24 mouse cellular contexts compared by ENCODE assay signal in the genomic region with DNA sequence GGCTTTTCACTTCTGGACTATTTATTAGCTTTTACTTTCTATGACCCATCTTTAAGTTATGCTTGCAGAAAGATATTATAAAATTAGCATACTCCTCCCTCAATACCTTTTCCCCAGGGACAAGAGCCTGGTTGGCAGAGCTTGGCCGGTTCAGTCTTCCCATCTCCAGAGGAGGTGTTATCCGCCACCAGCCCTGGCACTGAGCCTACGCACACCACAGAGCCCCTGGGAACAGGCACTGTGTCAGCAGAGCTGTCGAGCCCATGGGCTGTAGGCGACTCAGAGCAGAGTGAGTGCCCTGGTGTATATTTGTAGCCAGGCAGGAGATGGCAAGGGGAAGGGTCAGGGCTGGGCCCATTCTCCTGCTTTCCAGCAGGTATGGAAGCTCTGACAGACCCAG. TPM values are rescaled to one million over a fixed set of nuclear protein-coding genes. Genes with fewer than 3 reads are reported as not detected.
DNase-seq lines count a peak whose midpoint lies in the region; ATAC-seq and TF ChIP-seq lines count a peak whose summit lies in the region.
"Had no signal": no experiment of that assay in that cellular context is flagged by ENCODE, and none has a peak within 500 bp of the region (broad histone marks: within the 10 kb centered on the region; RNA-seq: fewer than 3 reads in every experiment).

No protein-coding gene starts in this region.

- H3K9me3 ChIP-seq in embryonic facial prominence, embryonic 14.5 days (ENCODE audit: control insufficient read depth, low read length): no peaks in the 10 kb centered on the region
- H3K9me3 ChIP-seq in embryonic facial prominence, embryonic 10.5 days: no peaks in the 10 kb centered on the region
- no peaks in the 10 kb centered on the region for H3K9me3 ChIP-seq in midbrain, embryonic 15.5 days
- H3K9me3 ChIP-seq in midbrain, embryonic 14.5 days (ENCODE audit: control insufficient read depth, low read length): no peaks in the 10 kb centered on the region
- no peaks in the 10 kb centered on the region for H3K9me3 ChIP-seq in intestine, postnatal 0 days (ENCODE audit: control insufficient read depth)
- H3K9me3 ChIP-seq: embryonic facial prominence, embryonic 12.5 days; heart, embryonic 10.5 days; hindbrain, embryonic 12.5 days had no signal

- H3K9ac ChIP-seq in embryonic facial prominence, embryonic 14.5 days (ENCODE audit: low read depth, low read length): no peak overlapping the region
- no peak overlapping the region for H3K9ac ChIP-seq in midbrain, embryonic 15.5 days
- no peak overlapping the region for H3K9ac ChIP-seq in midbrain, embryonic 14.5 days (replicated peaks; ENCODE audit: low read length)
- no peak overlapping the region for H3K9ac ChIP-seq in intestine, postnatal 0 days (ENCODE audit: low read depth, low read length)
- H3K9ac ChIP-seq: embryonic facial prominence, embryonic 12.5 days; hindbrain, embryonic 12.5 days had no signal

- H3K4me2 ChIP-seq in embryonic facial prominence, embryonic 14.5 days (ENCODE audit: low read depth, low read length): no peak overlapping the region
- H3K4me2 ChIP-seq in midbrain, embryonic 15.5 days: no peak overlapping the region
- no peak overlapping the region for H3K4me2 ChIP-seq in midbrain, embryonic 14.5 days (ENCODE audit: low read length)
- H3K4me2 ChIP-seq in intestine, postnatal 0 days (replicated peaks; ENCODE audit: low read depth): no peak overlapping the region
- H3K4me2 ChIP-seq: embryonic facial prominence, embryonic 12.5 days; hindbrain, embryonic 12.5 days had no signal

- peaks cover 13% of the 10 kb centered on the region; the same call in 1 of the 2 replicates for H3K36me3 ChIP-seq in embryonic facial prominence, embryonic 14.5 days (ENCODE audit: control insufficient read depth, insufficient read depth, low read length)
- H3K36me3 ChIP-seq in embryonic facial prominence, embryonic 10.5 days (replicated peaks): peaks cover 19% of the 10 kb centered on the region
- H3K36me3 ChIP-seq in midbrain, embryonic 15.5 days (replicated peaks): peaks cover 11% of the 10 kb centered on the region
- peaks cover 17% of the 10 kb centered on the region for H3K36me3 ChIP-seq in midbrain, embryonic 14.5 days (ENCODE audit: control insufficient read depth, insufficient read depth, low read length)
- peaks cover 8% of the 10 kb centered on the region; the same call in 1 of the 2 replicates for H3K36me3 ChIP-seq in intestine, postnatal 0 days (ENCODE audit: control insufficient read depth, insufficient read depth)

- TF ChIP-seq CTCF in intestine, postnatal 0 days (IDR thresholded peaks at IDR 0.05; ENCODE audit: low read depth): no peak

- no peak overlapping the region for H3K4me3 ChIP-seq in embryonic facial prominence, embryonic 14.5 days (ENCODE audit: low read depth, low read length)
- no peak overlapping the region for H3K4me3 ChIP-seq in embryonic facial prominence, embryonic 10.5 days
- no peak overlapping the region for H3K4me3 ChIP-seq in midbrain, embryonic 15.5 days
- H3K4me3 ChIP-seq in midbrain, embryonic 14.5 days (replicated peaks; ENCODE audit: low read depth, low read length): no peak overlapping the region
- H3K4me3 ChIP-seq in intestine, postnatal 0 days (ENCODE audit: low read depth, low read length): no peak overlapping the region
- H3K4me3 ChIP-seq: embryonic facial prominence, embryonic 12.5 days; gastrocnemius, adult 2 months; heart, embryonic 10.5 days; hindbrain, embryonic 12.5 days had no signal

- ATAC-seq in embryonic facial prominence, embryonic 14.5 days (ENCODE audit: low read depth): no peak
- ATAC-seq in midbrain, embryonic 15.5 days (replicated peaks): 0 out of 2 replicates have a peak, but pooled peaks have one; percentile 8
- ATAC-seq in midbrain, embryonic 14.5 days (ENCODE audit: low FRiP score, low TSS enrichment): no peak
- no peak for ATAC-seq in intestine, postnatal 0 days
- ATAC-seq: activated CD4-positive, CD25-positive, alpha-beta regulatory T cell, adult 4 months; forebrain, embryonic 14.5 days; hindbrain, embryonic 16.5 days; inflammation-experienced regulatory T-cells, adult 6 months had no signal

- H3K27me3 ChIP-seq in embryonic facial prominence, embryonic 14.5 days (replicated peaks; ENCODE audit: control insufficient read depth, insufficient read depth, low read length): no peaks in the 10 kb centered on the region
- peaks cover 8% of the 10 kb centered on the region for H3K27me3 ChIP-seq in embryonic facial prominence, embryonic 10.5 days (replicated peaks; ENCODE audit: low read depth, poor library complexity, severe bottlenecking)
- no peaks in the 10 kb centered on the region for H3K27me3 ChIP-seq in midbrain, embryonic 15.5 days (replicated peaks)
- H3K27me3 ChIP-seq in midbrain, embryonic 14.5 days (ENCODE audit: control insufficient read depth, insufficient read depth, low read length): no peaks in the 10 kb centered on the region
- H3K27me3 ChIP-seq in intestine, postnatal 0 days (replicated peaks; ENCODE audit: control insufficient read depth, insufficient read depth, low read length): no peaks in the 10 kb centered on the region

- 67% methylated on average over 5 of the region's 5 CpGs for WGBS in embryonic facial prominence, embryonic 14.5 days
- WGBS in embryonic facial prominence, embryonic 10.5 days: 83% methylated on average over 5 of the region's 5 CpGs
- WGBS in midbrain, embryonic 15.5 days: 55% methylated on average over 5 of the region's 5 CpGs
- WGBS in midbrain, embryonic 14.5 days: 69% methylated on average over 5 of the region's 5 CpGs
- 69% methylated on average over 5 of the region's 5 CpGs for WGBS in intestine, postnatal 0 days

- no peaks in the 10 kb centered on the region for H3K4me1 ChIP-seq in embryonic facial prominence, embryonic 14.5 days (ENCODE audit: control insufficient read depth, insufficient read depth, low read length)
- peaks cover 5% of the 10 kb centered on the region; the same call in 1 of the 2 replicates for H3K4me1 ChIP-seq in embryonic facial prominence, embryonic 10.5 days
- H3K4me1 ChIP-seq in midbrain, embryonic 15.5 days: 0 out of 2 replicates have a peak, but pooled peaks cover 7% of the 10 kb centered on the region
- no peaks in the 10 kb centered on the region for H3K4me1 ChIP-seq in midbrain, embryonic 14.5 days (ENCODE audit: control insufficient read depth, insufficient read depth, low read length)
- no peaks in the 10 kb centered on the region for H3K4me1 ChIP-seq in intestine, postnatal 0 days (replicated peaks; ENCODE audit: control insufficient read depth, insufficient read depth, low read length)
- H3K4me1 ChIP-seq: embryonic facial prominence, embryonic 12.5 days; heart, embryonic 10.5 days; hindbrain, embryonic 12.5 days had no signal

- peak; percentile 14 for DNase-seq in embryonic facial prominence, embryonic 14.5 days (ENCODE audit: low spot score)
- no peak for DNase-seq in embryonic facial prominence, embryonic 10.5 days (ENCODE audit: low spot score)
- DNase-seq in midbrain, embryonic 14.5 days: no peak
- peak; percentile 58 for DNase-seq in 3T3-L1 (ENCODE audit: low read depth, low spot score)
- DNase-seq in brain, adult 2 months (ENCODE audit: low read depth, low spot score): peak; percentile 34
- DNase-seq: adrenal gland, adult 2 months; adrenal gland, postnatal 36 days; cerebellum, adult 11-12 months; embryo, embryonic 11 days; gastrocnemius, adult 2 months; gastrocnemius, postnatal 25 days; heart, postnatal 10 days; heart, postnatal 4 days; kidney, adult 11 months had no signal

- H3K27ac ChIP-seq in embryonic facial prominence, embryonic 14.5 days (replicated peaks; ENCODE audit: low read depth, low read length): no peak overlapping the region
- H3K27ac ChIP-seq in embryonic facial prominence, embryonic 10.5 days (replicated peaks): no peak overlapping the region
- no peak overlapping the region for H3K27ac ChIP-seq in midbrain, embryonic 15.5 days
- no peak overlapping the region for H3K27ac ChIP-seq in midbrain, embryonic 14.5 days (replicated peaks; ENCODE audit: low read depth, low read length)
- no peak overlapping the region for H3K27ac ChIP-seq in intestine, postnatal 0 days (ENCODE audit: low read depth, low read length)
- H3K27ac ChIP-seq: embryonic facial prominence, embryonic 12.5 days; gastrocnemius, adult 2 months; heart, embryonic 10.5 days; hindbrain, embryonic 12.5 days had no signal

RNA-seq across cellular contexts. Expression of gene Eef1akmt4, which starts 10.9 kb away (rescaled TPM):
- 33.1 and 36.3 TPM in 2 replicates for polyA plus RNA-seq in embryonic facial prominence, embryonic 14.5 days (2014; fragmentation: Nextera tagmentation; extraction: Ambion mirVana)
- 45.0 and 45.8 TPM in 2 replicates for polyA plus RNA-seq in embryonic facial prominence, embryonic 10.5 days (2016; fragmentation: Nextera tagmentation; extraction: Ambion mirVana)
- 8.5 and 10.4 TPM in 2 replicates for polyA plus RNA-seq in midbrain, embryonic 15.5 days (2015; fragmentation: Nextera tagmentation; extraction: Ambion mirVana)
- polyA plus RNA-seq in midbrain, embryonic 14.5 days (2014; fragmentation: Nextera tagmentation; extraction: Ambion mirVana): 10.5 and 12.0 TPM in 2 replicates
- 17.8 and 18.0 TPM in 2 replicates for polyA plus RNA-seq in intestine, postnatal 0 days (2015; fragmentation: Nextera tagmentation; extraction: Ambion mirVana)

RNA-seq across cellular contexts. Expression of gene Gm49333, which starts 10.9 kb away (rescaled TPM):
- polyA plus RNA-seq in embryonic facial prominence, embryonic 14.5 days (2014; fragmentation: Nextera tagmentation; extraction: Ambion mirVana): 0.70 TPM in 1 of 2 replicates, not detected in the other
- polyA plus RNA-seq in embryonic facial prominence, embryonic 10.5 days (2016; fragmentation: Nextera tagmentation; extraction: Ambion mirVana): 0.49 TPM in 1 of 2 replicates, not detected in the other
- 0.21 TPM in 1 of 2 replicates, not detected in the other for polyA plus RNA-seq in midbrain, embryonic 15.5 days (2015; fragmentation: Nextera tagmentation; extraction: Ambion mirVana)
- not detected in 2 replicates for polyA plus RNA-seq in midbrain, embryonic 14.5 days (2014; fragmentation: Nextera tagmentation; extraction: Ambion mirVana)
- polyA plus RNA-seq in intestine, postnatal 0 days (2015; fragmentation: Nextera tagmentation; extraction: Ambion mirVana): 0.09 TPM in 1 of 2 replicates, not detected in the other
- polyA plus RNA-seq: activated CD4-positive, CD25-positive, alpha-beta regulatory T cell, adult 4 months; adrenal gland, adult 2 months; brain, embryonic 14.5 days; embryonic facial prominence, embryonic 12.5 days; forebrain, embryonic 14.5 days; heart, embryonic 10.5 days; hindbrain, embryonic 12.5 days; hindbrain, embryonic 16.5 days; inflammation-experienced regulatory T-cells, adult 6 months had no signal

RNA-seq across cellular contexts. Expression of gene Alg3, which starts 11.0 kb away (rescaled TPM):
- 40.2 and 40.6 TPM in 2 replicates for polyA plus RNA-seq in embryonic facial prominence, embryonic 14.5 days (2014; fragmentation: Nextera tagmentation; extraction: Ambion mirVana)
- polyA plus RNA-seq in embryonic facial prominence, embryonic 10.5 days (2016; fragmentation: Nextera tagmentation; extraction: Ambion mirVana): 53.9 and 59.2 TPM in 2 replicates
- 40.8 and 42.9 TPM in 2 replicates for polyA plus RNA-seq in midbrain, embryonic 15.5 days (2015; fragmentation: Nextera tagmentation; extraction: Ambion mirVana)
- polyA plus RNA-seq in midbrain, embryonic 14.5 days (2014; fragmentation: Nextera tagmentation; extraction: Ambion mirVana): 43.4 and 46.3 TPM in 2 replicates
- 24.7 and 27.8 TPM in 2 replicates for polyA plus RNA-seq in intestine, postnatal 0 days (2015; fragmentation: Nextera tagmentation; extraction: Ambion mirVana)

RNA-seq across cellular contexts. Expression of gene Vwa5b2, which starts 11.2 kb away (rescaled TPM):
- 2.2 and 3.1 TPM in 2 replicates for polyA plus RNA-seq in embryonic facial prominence, embryonic 14.5 days (2014; fragmentation: Nextera tagmentation; extraction: Ambion mirVana)
- 2.0 and 3.0 TPM in 2 replicates for polyA plus RNA-seq in embryonic facial prominence, embryonic 10.5 days (2016; fragmentation: Nextera tagmentation; extraction: Ambion mirVana)
- polyA plus RNA-seq in midbrain, embryonic 15.5 days (2015; fragmentation: Nextera tagmentation; extraction: Ambion mirVana): 20.4 and 24.0 TPM in 2 replicates
- polyA plus RNA-seq in midbrain, embryonic 14.5 days (2014; fragmentation: Nextera tagmentation; extraction: Ambion mirVana): 12.1 and 15.8 TPM in 2 replicates
- 1.7 and 2.0 TPM in 2 replicates for polyA plus RNA-seq in intestine, postnatal 0 days (2015; fragmentation: Nextera tagmentation; extraction: Ambion mirVana)

RNA-seq across cellular contexts. Expression of gene Camk2n2, which starts 20.6 kb away (rescaled TPM):
- polyA plus RNA-seq in embryonic facial prominence, embryonic 14.5 days (2014; fragmentation: Nextera tagmentation; extraction: Ambion mirVana): 2.1 and 3.0 TPM in 2 replicates
- polyA plus RNA-seq in embryonic facial prominence, embryonic 10.5 days (2016; fragmentation: Nextera tagmentation; extraction: Ambion mirVana): 1.4 TPM in 2 replicates
- 33.5 and 35.8 TPM in 2 replicates for polyA plus RNA-seq in midbrain, embryonic 15.5 days (2015; fragmentation: Nextera tagmentation; extraction: Ambion mirVana)
- 35.6 and 54.4 TPM in 2 replicates for polyA plus RNA-seq in midbrain, embryonic 14.5 days (2014; fragmentation: Nextera tagmentation; extraction: Ambion mirVana)
- 1.0 and 2.0 TPM in 2 replicates for polyA plus RNA-seq in intestine, postnatal 0 days (2015; fragmentation: Nextera tagmentation; extraction: Ambion mirVana)
- polyA plus RNA-seq: activated CD4-positive, CD25-positive, alpha-beta regulatory T cell, adult 4 months had no signal

Comparison
In these comparisons a context has a peak if more than half of its experiments do, and no peak if none do; other contexts are left out.
1. DNase-seq: peak in embryonic facial prominence, embryonic 14.5 days (single experiment), 3T3-L1 (single experiment) and brain, adult 2 months (single experiment); none in embryonic facial prominence, embryonic 10.5 days (single experiment) and midbrain, embryonic 14.5 days (single experiment).